8 mouse cellular contexts compared by ENCODE assay signal in the genomic region with DNA sequence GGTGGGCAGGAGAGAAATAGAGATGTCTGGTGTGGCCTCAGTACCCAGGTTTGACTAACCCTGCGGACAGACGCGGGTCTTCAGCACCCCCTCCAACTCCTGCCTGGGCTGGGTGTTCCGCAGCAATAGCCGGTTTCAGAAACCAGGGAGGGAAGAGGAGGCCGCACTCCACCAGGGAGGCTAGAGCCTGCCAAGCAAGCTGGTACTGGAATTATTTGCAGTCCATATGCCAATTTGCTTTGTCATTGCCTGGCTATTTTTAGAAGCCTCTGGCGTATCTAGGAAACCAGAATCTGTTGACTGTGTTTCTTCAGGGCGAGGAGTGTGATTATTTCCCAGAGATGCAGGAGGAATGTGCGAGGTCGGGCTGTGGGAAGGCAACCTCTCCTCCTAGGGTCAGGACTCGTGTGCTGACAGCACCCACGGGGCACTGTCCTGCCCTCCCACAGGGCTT.
DNase-seq lines count a peak whose midpoint lies in the region; ATAC-seq lines count a peak whose summit lies in the region.

No protein-coding gene starts in this region.

- ATAC-seq in megakaryocyte progenitor cell, adult 5-6 weeks (replicated peaks; ENCODE audit: poor library complexity), result 0 out of 2 replicates have a peak, but pooled peaks have one; percentile 16

- DNase-seq in adrenal gland, postnatal 10 days, result peak; percentile 15
- DNase-seq in adrenal gland, adult 18-20 months (ENCODE audit: low spot score in 2 of 2), result no peak
- DNase-seq in brain, adult 2 months (ENCODE audit: low read depth, low spot score), result peak; percentile 99
- DNase-seq in frontal cortex, postnatal 10 days (ENCODE audit: low spot score in 2 of 2), result peak; percentile 52 to 56
- DNase-seq in layer of hippocampus, adult 11-12 months (ENCODE audit: low spot score), result peak; percentile 81
- DNase-seq in testis, postnatal 14 days (ENCODE audit: low spot score), result no peak
- DNase-seq in thymus, postnatal 4 days, result no peak

Comparison
In these comparisons a context has a peak if more than half of its experiments do, and no peak if none do; other contexts are left out.
1. DNase-seq: peak in adrenal gland, postnatal 10 days (single experiment), brain, adult 2 months (single experiment), frontal cortex, postnatal 10 days (2 of 2) and layer of hippocampus, adult 11-12 months (single experiment); none in adrenal gland, adult 18-20 months (0 of 2), testis, postnatal 14 days (single experiment) and thymus, postnatal 4 days (single experiment).